Mouse (Mus musculus): ENCODE results near the gene Rcn2. TPM values are rescaled to one million over a fixed set of nuclear protein-coding genes. Genes with fewer than 3 reads are reported as not detected.

The Rcn2 gene
- 157 TPM for polyA plus RNA-seq (2014; fragmentation: Illumina TruSeq; extraction: RNeasy Lipid Tissue Mini Kit (QIAGEN cat#74804); ENCODE audit: low read depth, low replicate concordance)

DNA sequence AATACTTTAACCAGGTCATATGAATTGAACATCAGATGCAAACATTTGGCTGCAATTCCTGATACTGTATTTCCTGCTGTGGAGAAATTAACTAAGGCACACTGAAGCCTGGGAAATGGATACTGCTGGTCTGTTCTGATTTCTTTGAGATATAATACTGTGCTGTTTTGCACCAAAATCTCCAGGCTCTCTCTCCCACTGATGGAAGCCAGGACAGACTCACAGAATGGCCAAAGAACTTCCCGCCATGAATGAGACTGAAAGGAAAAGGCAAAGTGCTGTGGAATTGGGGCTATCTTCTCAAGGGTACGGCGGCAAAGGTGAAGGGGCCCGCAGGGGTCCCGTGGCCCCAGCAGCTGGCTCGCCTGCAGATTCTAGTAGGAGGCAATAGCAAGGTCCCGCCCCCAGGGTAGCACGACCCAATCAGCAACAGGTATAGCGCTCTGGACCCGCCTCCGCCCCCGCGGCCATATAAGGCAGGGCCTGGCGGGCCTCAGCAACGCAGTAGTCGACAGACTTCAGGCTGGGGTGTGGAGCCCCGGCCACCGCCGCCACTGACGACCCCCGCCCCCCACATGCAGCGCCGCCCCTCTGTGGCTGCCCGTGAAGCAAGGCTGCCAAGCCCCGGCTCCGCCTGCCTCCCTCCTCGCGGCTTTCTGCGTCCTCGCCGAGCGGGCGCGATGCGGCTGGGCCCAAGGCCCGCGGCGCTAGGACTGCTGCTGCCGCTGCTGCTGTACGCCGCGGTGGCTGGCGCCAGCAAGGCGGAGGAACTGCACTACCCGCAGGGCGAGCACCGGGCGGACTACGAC, at the start of gene Rcn2:
Gene Rcn2, plus strand, starts transcription at position 474 of the 809 bp plus-strand sequence.

DNA sequence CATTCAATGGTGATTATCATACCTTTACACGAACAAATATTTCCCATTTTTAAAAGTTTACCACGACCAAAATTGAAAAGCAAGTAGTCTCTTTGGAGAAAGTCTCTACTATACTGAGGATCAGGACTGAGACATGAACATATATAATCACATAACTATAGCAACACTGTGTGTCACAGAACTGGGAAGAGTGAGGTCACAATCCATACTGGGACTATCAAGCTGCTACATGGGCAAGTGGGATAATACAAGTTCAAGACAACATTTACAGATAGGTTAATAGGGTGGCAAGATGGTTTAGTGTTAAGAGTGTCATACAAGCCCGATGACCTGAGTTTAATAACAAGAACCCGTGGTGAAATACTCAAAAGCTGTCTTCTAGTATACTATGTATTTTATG, 31.2 kb upstream of the Rcn2 start, which contains the start of gene 4930563M21Rik:
Gene 4930563M21Rik, minus strand, starts transcription at position 101 of the 400 bp plus-strand sequence.

DNA sequence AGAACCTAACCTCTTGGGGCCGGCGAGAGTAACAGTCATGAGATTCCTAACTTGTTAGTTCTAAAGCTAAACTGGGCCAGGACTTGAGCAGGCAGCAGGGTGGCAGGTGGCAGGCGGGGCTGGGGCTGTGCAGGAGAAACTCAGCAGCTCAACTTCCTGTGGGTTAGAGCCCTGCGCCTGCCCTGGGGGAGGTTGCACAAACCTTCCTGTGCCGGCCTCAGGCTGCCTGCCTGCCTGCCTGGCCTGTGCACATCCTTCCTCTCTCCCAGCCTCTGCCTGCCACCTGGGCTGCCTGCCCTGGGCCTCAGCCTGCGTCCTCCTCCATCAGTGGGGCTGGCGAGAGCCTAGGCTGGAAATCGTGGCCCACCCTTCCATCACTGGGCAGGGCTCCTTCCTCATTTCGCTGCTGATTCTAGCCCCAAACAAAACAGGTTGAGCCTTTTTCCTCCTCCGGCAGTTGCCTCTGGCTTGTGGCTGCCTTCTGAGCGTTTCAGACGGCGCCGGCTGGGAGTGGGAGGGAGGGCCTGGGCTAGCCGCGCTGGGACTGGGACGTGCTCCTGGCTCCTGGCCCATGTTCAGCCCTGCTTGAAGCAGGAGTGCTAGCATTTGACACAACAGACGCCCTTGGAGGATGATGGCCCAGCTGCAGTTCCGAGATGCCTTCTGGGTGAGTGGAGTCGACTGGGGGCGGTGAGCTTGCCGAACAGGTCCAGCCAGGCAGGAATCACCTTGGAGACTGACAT, 48.3 kb downstream of the Rcn2 start, which contains the start of gene Pstpip1:
Gene Pstpip1, plus strand, starts transcription at position 185 of the 743 bp plus-strand sequence.

Other genes with a start within 250 kb of the Rcn2 start
- gene Scaper, start 103.7 kb upstream of the Rcn2 start, polyA plus RNA-seq (2014; fragmentation: Illumina TruSeq; extraction: RNeasy Lipid Tissue Mini Kit (QIAGEN cat#74804); ENCODE audit: low read depth, low replicate concordance): 19.3 TPM
- not detected for gene 4930563M21Rik, start 31.3 kb upstream of the Rcn2 start, polyA plus RNA-seq (2014; fragmentation: Illumina TruSeq; extraction: RNeasy Lipid Tissue Mini Kit (QIAGEN cat#74804); ENCODE audit: low read depth, low replicate concordance)
- not detected for gene Pstpip1, start 48.1 kb downstream of the Rcn2 start, polyA plus RNA-seq (2014; fragmentation: Illumina TruSeq; extraction: RNeasy Lipid Tissue Mini Kit (QIAGEN cat#74804); ENCODE audit: low read depth, low replicate concordance)
- gene Tspan3, start 123.6 kb downstream of the Rcn2 start, polyA plus RNA-seq (2014; fragmentation: Illumina TruSeq; extraction: RNeasy Lipid Tissue Mini Kit (QIAGEN cat#74804); ENCODE audit: low read depth, low replicate concordance): 122 TPM

All from adrenal gland, adult 10 weeks (tissue).